Mouse (Mus musculus) stomach, embryonic 14.5 days (tissue): Measurements from ENCODE around the gene Arhgap1. TPM values are rescaled to one million over a fixed set of nuclear protein-coding genes. Genes with fewer than 3 reads are reported as not detected.
A peak's percentile ranks its signal among the peaks of the same experiment; 100 is the strongest.

ENCODE experiments used
- ATAC-seq: fragments of 200-750 bp; cut with Nextera tagmentation; 2 replicates; pipeline ENCODE4 v1.8.0; 2017; ENCODE audit warnings: low read depth, moderate TSS enrichment; ENCODE audit not compliant: insufficient number of reproducible peaks, insufficient read depth, low FRiP score
- H3K27ac ChIP-seq: fragments of 300-500 bp; sonication (generic); 2 replicates; pipeline ENCODE4 v1.5.1; 2014; ENCODE audit warnings: mild to moderate bottlenecking, low read length, moderate library complexity, mixed read lengths
- H3K27me3 ChIP-seq: fragments of 300-500 bp; sonication (generic); 2 replicates; pipeline ENCODE4 v1.6.1; 2014; ENCODE audit warnings: low read length, control low read depth, mixed read lengths; ENCODE audit not compliant: control insufficient read depth, insufficient read depth
- H3K36me3 ChIP-seq: fragments of 300-500 bp; sonication (generic); 2 replicates; pipeline ENCODE4 v1.6.1; 2014; ENCODE audit warnings: mild to moderate bottlenecking, control low read depth, low read length, moderate library complexity, mixed read lengths; ENCODE audit not compliant: control insufficient read depth, insufficient read depth
- H3K4me1 ChIP-seq: fragments of 300-500 bp; sonication (generic); 2 replicates; pipeline ENCODE4 v1.6.1; 2014; ENCODE audit warnings: low read length, control low read depth, mixed read lengths; ENCODE audit not compliant: control insufficient read depth, insufficient read depth
- H3K4me2 ChIP-seq: fragments of 300-500 bp; sonication (generic); replicated peaks from 2 replicates; pipeline ENCODE4 v1.6.1; 2014; ENCODE audit warnings: low read depth, low read length, control low read depth
- H3K4me3 ChIP-seq: fragments of 300-500 bp; sonication (generic); 2 replicates; pipeline ENCODE4 v1.5.1; 2014; ENCODE audit warnings: low read depth, low read length, control low read depth
- H3K9ac ChIP-seq: fragments of 300-500 bp; sonication (generic); replicated peaks from 2 replicates; pipeline ENCODE4 v1.6.1; 2014; ENCODE audit warnings: low read depth, mild to moderate bottlenecking, control low read depth, low read length, moderate library complexity, mixed read lengths
- H3K9me3 ChIP-seq: fragments of 300-500 bp; sonication (generic); 2 replicates; pipeline ENCODE4 v1.6.1; 2016; ENCODE audit warnings: low read depth, low read length, control low read depth; ENCODE audit not compliant: control insufficient read depth
- WGBS: fragments of 180-500 bp; shearing (Covaris S2); extraction: QIAGEN DNeasy Blood & Tissue Kit; methylation state at CpG from one replicate; pipeline ENCODE4 v1.1.7; 2014; 5-methylcytosine and 5-hydroxymethylcytosine counted together
- polyA plus RNA-seq: library from polyadenylated mRNA; unstranded; fragments of >200 nt; fragmentation: Nextera tagmentation; extraction: Ambion mirVana; gene quantifications from 2 replicates; pipeline ENCODE4 v1.2.1, GENCODE M21; 2014

The Arhgap1 gene
- polyA plus RNA-seq, 1 experiment from 2014 or later = 147 TPM

- Histone ChIP-seq H3K36me3 (peaks cover under 1% of the 10 kb centered on the region), H3K9me3 (no peaks in the 10 kb centered on the region), H3K4me1 (0 out of 2 replicates have a peak, but pooled peaks cover 8% of the 10 kb centered on the region), H3K27me3 (no peaks in the 10 kb centered on the region), H3K4me3 (no peak overlapping the region), H3K27ac (no peak overlapping the region), H3K9ac (no peak overlapping the region), H3K4me2 (no peak overlapping the region)
- WGBS = 57% methylated on average over 6 of the region's 6 CpGs
- ATAC-seq = no peak
These were observed 10.7 kb upstream of the Arhgap1 start for GRCm38 (mm10) chr2:91638931-91639330.

DNA sequence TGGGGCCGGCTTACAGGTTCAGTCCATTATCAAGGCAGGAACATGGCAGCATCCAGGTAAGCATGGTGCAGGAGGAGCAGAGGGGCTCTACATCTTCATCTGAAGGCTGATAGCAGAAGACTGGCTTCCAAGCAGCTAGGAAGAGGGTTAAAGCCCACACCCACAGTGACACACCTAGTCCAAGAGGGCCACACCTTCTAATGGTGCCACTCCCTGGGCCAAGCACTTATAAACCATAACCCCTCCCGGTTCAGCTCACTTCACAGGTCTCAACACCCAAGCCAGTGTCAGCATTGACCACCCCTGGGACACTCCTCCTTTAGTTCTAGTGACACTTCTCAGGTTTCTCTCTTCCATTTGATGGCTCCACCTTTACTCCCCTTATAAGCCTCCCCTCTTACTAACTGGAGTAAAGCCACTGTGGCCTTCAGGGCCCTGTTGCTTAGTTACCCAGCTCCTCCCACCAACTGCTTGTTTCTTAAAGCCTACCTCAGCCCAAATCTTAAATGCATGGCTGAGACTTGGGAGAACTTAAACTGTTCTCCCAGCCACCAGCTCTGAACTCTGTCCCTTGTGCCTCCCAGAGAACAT is 6.7 kb upstream of the Arhgap1 start:
- no peaks in the 10 kb centered on the region for H3K27me3 ChIP-seq
- no peak for ATAC-seq
- H3K9me3 ChIP-seq = no peaks in the 10 kb centered on the region
- H3K4me1 ChIP-seq = no peaks in the 10 kb centered on the region
- 90% methylated on average over 2 of the region's 2 CpGs for WGBS
- H3K4me2 ChIP-seq = no peak overlapping the region
- no peak overlapping the region for H3K4me3 ChIP-seq
- peaks cover 36% of the 10 kb centered on the region for H3K36me3 ChIP-seq
- H3K9ac ChIP-seq = no peak overlapping the region
- no peak overlapping the region for H3K27ac ChIP-seq

DNA sequence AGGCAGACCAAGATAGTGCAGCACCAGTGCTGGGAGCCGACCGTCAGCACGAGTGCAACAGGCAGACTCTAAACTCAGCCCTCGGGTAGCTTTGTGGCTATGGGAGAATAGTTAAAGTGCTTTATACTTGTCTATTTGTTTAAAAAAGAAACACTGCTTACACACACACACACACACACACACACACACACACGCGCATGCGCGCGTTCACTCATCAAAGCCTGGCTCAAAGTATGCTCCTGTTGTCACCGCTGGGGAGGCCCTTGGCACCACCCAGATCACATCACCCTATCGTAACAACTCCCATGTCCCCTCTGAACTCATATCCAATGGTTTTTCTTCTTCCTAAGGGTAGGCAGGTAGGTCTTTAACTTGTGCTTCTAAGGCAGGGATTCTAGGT is 5.6 kb upstream of the Arhgap1 start:
- WGBS = 88% methylated on average over 11 of the region's 11 CpGs
- H3K36me3 ChIP-seq = peaks cover 36% of the 10 kb centered on the region
- ATAC-seq = no peak
- H3K27ac ChIP-seq = no peak overlapping the region
- no peak overlapping the region for H3K4me3 ChIP-seq
- H3K4me1 ChIP-seq = peaks cover 3% of the 10 kb centered on the region; the same call in 1 of the 2 replicates
- H3K9ac ChIP-seq = no peak overlapping the region
- no peaks in the 10 kb centered on the region for H3K9me3 ChIP-seq
- no peak overlapping the region for H3K4me2 ChIP-seq
- H3K27me3 ChIP-seq = no peaks in the 10 kb centered on the region

- H3K4me1 ChIP-seq = peaks cover 3% of the 10 kb centered on the region; the same call in 1 of the 2 replicates
- no peaks in the 10 kb centered on the region for H3K9me3 ChIP-seq
- H3K4me2 ChIP-seq = no peak overlapping the region
- no peaks in the 10 kb centered on the region for H3K27me3 ChIP-seq
- no peak overlapping the region for H3K27ac ChIP-seq
- 95% methylated on average over 15 of the region's 15 CpGs for whole genome bisulfite sequencing
- no peak overlapping the region for H3K4me3 ChIP-seq
- peaks cover 36% of the 10 kb centered on the region for H3K36me3 ChIP-seq
- no peak for ATAC-seq
- H3K9ac ChIP-seq = no peak overlapping the region
These were observed 4.3 kb upstream of the Arhgap1 start for GRCm38 (mm10) chr2:91645354-91645753.

- H3K9me3 ChIP-seq = no peaks in the 10 kb centered on the region
- no peak overlapping the region for H3K9ac ChIP-seq
- peaks cover 36% of the 10 kb centered on the region for H3K36me3 ChIP-seq
- ATAC-seq = no peak
- no peak overlapping the region for H3K4me2 ChIP-seq
- 95% methylated on average over 11 of the region's 11 CpGs for WGBS
- no peak overlapping the region for H3K27ac ChIP-seq
- H3K27me3 ChIP-seq = no peaks in the 10 kb centered on the region
- peaks cover 4% of the 10 kb centered on the region; the same call in 1 of the 2 replicates for H3K4me1 ChIP-seq
- no peak overlapping the region for H3K4me3 ChIP-seq
These were observed 3.8 kb upstream of the Arhgap1 start for GRCm38 (mm10) chr2:91645811-91646210.

GRCm38 (mm10) chr2:91646733-91647132 is 2.9 kb upstream of the Arhgap1 start:
- Histone ChIP-seq H3K9me3 (no peaks in the 10 kb centered on the region), H3K36me3 (peaks cover 38% of the 10 kb centered on the region), H3K4me2 (no peak overlapping the region), H3K4me1 (peaks cover 9% of the 10 kb centered on the region; the same call in 1 of the 2 replicates), H3K9ac (no peak overlapping the region), H3K27me3 (no peaks in the 10 kb centered on the region), H3K27ac (no peak overlapping the region), H3K4me3 (no peak overlapping the region)
- 38% methylated on average over 1 of the region's 1 CpGs for WGBS
- no peak for ATAC-seq

GRCm38 (mm10) chr2:91649152-91649551 is 508 bp upstream of the Arhgap1 start:
- Histone ChIP-seq H3K27ac (peak overlapping the region; percentile 86), H3K27me3 (no peaks in the 10 kb centered on the region), H3K4me1 (peaks cover 14% of the 10 kb centered on the region; the same call in 1 of the 2 replicates), H3K36me3 (peaks cover 44% of the 10 kb centered on the region), H3K9ac (peak overlapping the region; percentile 85), H3K4me2 (peak overlapping the region; percentile 65), H3K4me3 (peak overlapping the region; percentile 88), H3K9me3 (no peaks in the 10 kb centered on the region)
- under 1% methylated on average over 15 of the region's 15 CpGs for WGBS
- ATAC-seq = no peak

DNA sequence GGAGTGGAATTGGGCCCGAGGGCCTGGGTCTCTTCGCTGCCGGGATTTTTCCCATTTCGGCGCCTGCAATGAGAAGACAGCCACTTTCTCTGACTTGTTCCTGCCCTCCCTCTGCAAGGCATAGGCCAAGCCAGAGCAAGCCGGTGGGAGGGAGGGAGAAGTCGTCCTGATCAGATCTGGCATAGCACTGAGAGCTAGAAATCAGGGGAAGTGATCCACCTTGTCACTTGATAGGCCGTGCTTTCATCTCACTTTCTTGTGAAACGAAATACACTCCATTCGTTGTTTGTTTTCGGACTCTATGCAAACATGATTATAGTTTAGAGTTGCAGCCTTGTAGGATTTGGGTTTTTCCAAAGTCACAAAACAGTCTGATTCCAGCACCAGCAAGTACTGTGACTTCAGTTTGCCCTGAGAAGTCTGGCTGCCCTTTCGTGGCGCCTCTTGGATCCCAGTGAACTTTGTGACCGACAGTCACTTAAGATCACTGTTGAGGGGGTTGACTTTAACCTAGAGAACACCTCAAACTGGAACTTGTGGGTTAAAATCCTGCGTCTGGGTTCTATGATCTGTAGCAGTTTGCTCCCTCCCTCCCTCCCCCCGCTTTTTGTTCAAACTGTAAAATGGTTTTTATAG is 818 bp downstream of the Arhgap1 start:
- H3K4me1 ChIP-seq = peaks cover 14% of the 10 kb centered on the region; the same call in 1 of the 2 replicates
- peak overlapping the region; percentile 74 for H3K9ac ChIP-seq
- peak; percentile 62 for ATAC-seq
- peak overlapping the region; percentile 88 for H3K4me3 ChIP-seq
- H3K9me3 ChIP-seq = no peaks in the 10 kb centered on the region
- peaks cover 45% of the 10 kb centered on the region for H3K36me3 ChIP-seq
- H3K27ac ChIP-seq = peak overlapping the region; percentile 84
- no peaks in the 10 kb centered on the region for H3K27me3 ChIP-seq
- 14% methylated on average over 16 of the region's 16 CpGs for WGBS
- H3K4me2 ChIP-seq = peak overlapping the region; percentile 88
